Mouse (Mus musculus) CD8-positive naive resting alpha-beta T cell, adult 57 days (primary cell): ENCODE measurements around the gene Phf14. TPM values are rescaled to one million over a fixed set of nuclear protein-coding genes. Genes with fewer than 3 reads are reported as not detected.

ENCODE experiments used
- total RNA-seq: library from RNA; stranded (reverse); gene quantifications from one replicate; pipeline ENCODE4 v1.2.4, GENCODE M21; 2023

Phf14 gene
- total RNA-seq, result 72.3 TPM

DNA sequence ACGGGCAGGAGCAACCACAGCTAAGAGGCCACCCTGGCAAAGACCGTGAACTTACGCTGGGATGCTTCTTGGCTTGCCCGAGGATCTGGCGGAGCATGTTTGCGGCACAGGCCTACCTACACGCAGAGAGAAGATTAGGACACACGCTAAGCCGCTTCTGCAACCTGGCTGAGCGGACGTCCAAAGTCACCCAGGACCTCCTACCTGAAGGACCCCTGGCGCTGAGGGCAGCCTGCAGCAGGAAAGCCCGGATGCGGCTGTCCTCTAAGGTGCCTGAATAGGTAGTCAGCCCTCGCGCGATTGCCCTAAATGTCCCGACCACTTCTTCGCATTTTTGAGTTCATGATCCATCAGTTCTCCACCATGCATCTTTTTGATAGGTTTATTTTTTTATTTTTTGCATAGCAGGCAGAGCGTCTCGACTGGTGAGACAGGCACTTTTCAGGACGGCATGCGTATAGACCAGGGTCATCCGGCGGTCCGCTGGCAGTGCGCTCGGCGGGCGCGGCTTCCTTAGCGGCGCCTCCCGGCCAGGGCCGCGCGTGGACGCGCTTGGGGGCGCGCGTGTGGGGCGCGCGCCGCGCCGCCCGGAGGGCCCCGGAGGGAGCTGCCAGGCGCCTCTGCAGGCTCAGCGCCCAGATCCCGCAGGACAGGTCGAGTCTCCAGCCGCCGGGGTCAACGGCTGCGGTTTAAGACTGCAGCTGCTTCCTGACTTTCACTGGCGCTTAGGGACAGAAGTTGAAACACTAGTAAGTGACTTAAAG is at the start of gene Phf14, which contains the start of gene Ndufa4:
Gene Phf14 (plus strand): TSS at position 541 of the 764 bp plus-strand sequence.
Gene Ndufa4 (minus strand): TSS at position 229 of the 764 bp plus-strand sequence.

Other genes starting within 250 kb of the Phf14 start
- gene Ndufa4, start 312 bp upstream of the Phf14 start, total RNA-seq, result 150 TPM